Mouse (Mus musculus) MEL (cell line): ENCODE data around the gene Ndel1. TPM values are rescaled to one million over a fixed set of nuclear protein-coding genes. Genes with fewer than 3 reads are reported as not detected.

Experiments used
- DNase-seq: peaks from one replicate; pipeline ENCODE4 v3.0.0; 2011; ENCODE audit warnings: low read depth, low spot score
- H3K27ac ChIP-seq: 2 replicates; pipeline ENCODE4 v1.5.1; 2012; ENCODE audit warnings: low read depth, mild to moderate bottlenecking, control low read depth, low read length, moderate library complexity; ENCODE audit not compliant: control insufficient read depth
- H3K27me3 ChIP-seq, 2 experiments: fragments of 150-350 bp in 1 of 2; sonication (generic) in 1 of 2; 2 replicates each; pipeline ENCODE4 v1.6.1; 2012; ENCODE audit warnings: low read length in 2 of 2, mild to moderate bottlenecking in 2 of 2, improper control_type of control experiment in 1 of 2, moderate library complexity in 1 of 2; ENCODE audit not compliant: insufficient read depth in 2 of 2, control insufficient read depth in 1 of 2
- H3K36me3 ChIP-seq, 2 experiments: 2 replicates each; pipeline ENCODE4 v1.6.1; 2012 to 2014; ENCODE audit warnings: low read length in 2 of 2, improper control_type of control experiment in 1 of 2, inconsistent platforms in 1 of 2, mild to moderate bottlenecking in 1 of 2; ENCODE audit not compliant: insufficient read depth in 2 of 2, control insufficient read depth in 1 of 2
- H3K4me1 ChIP-seq, 2 experiments: fragments of 150-350 bp in 1 of 2; sonication (generic) in 1 of 2; 2 replicates each; pipeline ENCODE4 v1.6.1; 2012; ENCODE audit warnings: low read length in 2 of 2, improper control_type of control experiment in 1 of 2, mild to moderate bottlenecking in 1 of 2; ENCODE audit not compliant: insufficient read depth in 2 of 2, control insufficient read depth in 1 of 2
- H3K4me3 ChIP-seq, 2 experiments: fragments of 150-350 bp in 1 of 2; sonication (generic) in 1 of 2; 2 replicates each; pipeline ENCODE4 v1.5.1; 2012; ENCODE audit warnings: low read depth in 2 of 2, low read length in 2 of 2, mild to moderate bottlenecking in 2 of 2, moderate library complexity in 2 of 2, control low read depth in 1 of 2, improper control_type of control experiment in 1 of 2; ENCODE audit not compliant: control insufficient read depth in 1 of 2, insufficient read depth in 1 of 2
- H3K79me2 ChIP-seq: 2 replicates; pipeline ENCODE4 v1.6.1; 2012; ENCODE audit warnings: mild to moderate bottlenecking, low read length, moderate library complexity; ENCODE audit not compliant: control insufficient read depth, poor library complexity, insufficient read depth
- H3K9ac ChIP-seq: 2 replicates; pipeline ENCODE4 v1.6.1; 2012; ENCODE audit warnings: low read depth, mild to moderate bottlenecking, control low read depth, low read length, moderate library complexity; ENCODE audit not compliant: control insufficient read depth, poor library complexity, severe bottlenecking
- H3K9me3 ChIP-seq: fragments of 150-350 bp; sonication (generic); replicated peaks from 2 replicates; pipeline ENCODE4 v1.6.1; 2012; ENCODE audit warnings: mild to moderate bottlenecking, low read length, improper control_type of control experiment, moderate library complexity; ENCODE audit not compliant: insufficient read depth
- CTCF ChIP-seq, 3 experiments: IDR thresholded peaks in 2 of 3; conservative IDR thresholded peaks in 1 of 3; 2 replicates each; pipeline ENCODE4 v1.5.1; 2011 to 2012; ENCODE audit warnings: low read length in 3 of 3, low read depth in 2 of 3, mild to moderate bottlenecking in 2 of 3, improper control_type of control experiment in 1 of 3, inconsistent platforms in 1 of 3, mixed read lengths in 1 of 3, moderate library complexity in 1 of 3; ENCODE audit not compliant: control insufficient read depth in 1 of 3, insufficient read depth in 1 of 3, poor library complexity in 1 of 3, severe bottlenecking in 1 of 3
- E2F4 ChIP-seq: IDR thresholded peaks from 2 replicates; pipeline ENCODE4 v1.6.1; 2011; ENCODE audit warnings: low read depth, low read length, improper control_type of control experiment, borderline replicate concordance
- ELF1 ChIP-seq: IDR thresholded peaks from 2 replicates; pipeline ENCODE4 v1.6.1; 2014; ENCODE audit warnings: low read depth, mild to moderate bottlenecking, inconsistent platforms, low read length, improper control_type of control experiment, moderate library complexity
- EP300 ChIP-seq, 2 experiments: IDR thresholded peaks; 2 replicates each; pipeline ENCODE4 v1.6.1; 2011; ENCODE audit warnings: improper control_type of control experiment in 2 of 2, low read length in 2 of 2, low read depth in 1 of 2, mild to moderate bottlenecking in 1 of 2
- ETS1 ChIP-seq: IDR thresholded peaks from 2 replicates; pipeline ENCODE4 v1.6.1; 2012; ENCODE audit warnings: low read depth, mild to moderate bottlenecking, inconsistent platforms, low read length, improper control_type of control experiment, moderate library complexity
- GABPA ChIP-seq: IDR thresholded peaks from 2 replicates; pipeline ENCODE4 v1.6.1; 2012; ENCODE audit warnings: low read depth, mild to moderate bottlenecking, inconsistent platforms, low read length, improper control_type of control experiment, moderate library complexity
- JUND ChIP-seq: IDR thresholded peaks from 2 replicates; pipeline ENCODE4 v1.6.1; 2011; ENCODE audit warnings: low read depth, mild to moderate bottlenecking, improper control_type of control experiment, low read length
- KAT2A ChIP-seq: conservative IDR thresholded peaks from 2 replicates; pipeline ENCODE4 v1.6.1; 2012; ENCODE audit warnings: low read depth, low read length, improper control_type of control experiment, inconsistent platforms
- MAX ChIP-seq: IDR thresholded peaks from 2 replicates; pipeline ENCODE4 v1.6.1; 2011; ENCODE audit warnings: low read length, improper control_type of control experiment
- MAZ ChIP-seq: IDR thresholded peaks from 2 replicates; pipeline ENCODE4 v1.6.1; 2012; ENCODE audit warnings: low read depth, mild to moderate bottlenecking, inconsistent platforms, low read length, improper control_type of control experiment
- MXI1 ChIP-seq: IDR thresholded peaks from 2 replicates; pipeline ENCODE4 v1.6.1; 2011; ENCODE audit warnings: mild to moderate bottlenecking, low read depth, low read length, improper control_type of control experiment
- MYC ChIP-seq: IDR thresholded peaks from 2 replicates; pipeline ENCODE4 v1.6.1; 2011; ENCODE audit warnings: low read depth, mild to moderate bottlenecking, low read length, improper control_type of control experiment, moderate library complexity
- NELFE ChIP-seq: IDR thresholded peaks from 2 replicates; pipeline ENCODE4 v1.6.1; 2011; ENCODE audit warnings: low read depth, low read length, improper control_type of control experiment
- POLR2A ChIP-seq, 2 experiments: IDR thresholded peaks; 2 replicates each; pipeline ENCODE4 v1.6.1; 2011 to 2012; ENCODE audit warnings: low read length in 2 of 2, mild to moderate bottlenecking in 2 of 2, control low read depth in 1 of 2, improper control_type of control experiment in 1 of 2, low read depth in 1 of 2, moderate library complexity in 1 of 2; ENCODE audit not compliant: control insufficient read depth in 1 of 2, insufficient read depth in 1 of 2, poor library complexity in 1 of 2
- RCOR1 ChIP-seq: IDR thresholded peaks from 2 replicates; pipeline ENCODE4 v1.6.1; 2012; ENCODE audit warnings: low read depth, mild to moderate bottlenecking, inconsistent platforms, low read length, improper control_type of control experiment
- TAL1 ChIP-seq: IDR thresholded peaks from 2 replicates; pipeline ENCODE4 v1.6.1; 2012; ENCODE audit warnings: mild to moderate bottlenecking, inconsistent platforms, low read length, moderate library complexity, mixed read lengths
- TBP ChIP-seq: IDR thresholded peaks from 2 replicates; pipeline ENCODE4 v1.8.0; 2011; ENCODE audit warnings: low read depth, low read length, improper control_type of control experiment
- TCF12 ChIP-seq: IDR thresholded peaks from 2 replicates; pipeline ENCODE4 v1.6.1; 2014; ENCODE audit warnings: low read depth, mild to moderate bottlenecking, inconsistent platforms, low read length, improper control_type of control experiment, moderate library complexity
- USF1 ChIP-seq: IDR thresholded peaks from 2 replicates; pipeline ENCODE4 v1.6.1; 2014; ENCODE audit warnings: low read depth, mild to moderate bottlenecking, inconsistent platforms, low read length, improper control_type of control experiment, moderate library complexity
- USF2 ChIP-seq, 2 experiments: IDR thresholded peaks; 2 replicates each; pipeline ENCODE4 v1.6.1; 2011 to 2012; ENCODE audit warnings: improper control_type of control experiment in 2 of 2, low read length in 2 of 2, borderline replicate concordance in 1 of 2, inconsistent platforms in 1 of 2, low read depth in 1 of 2, mild to moderate bottlenecking in 1 of 2; ENCODE audit not compliant: insufficient read depth in 1 of 2
- ZC3H11A ChIP-seq: IDR thresholded peaks from 2 replicates; pipeline ENCODE4 v1.6.1; 2012; ENCODE audit warnings: low read depth, mild to moderate bottlenecking, inconsistent platforms, low read length, improper control_type of control experiment
- ZMIZ1 ChIP-seq: IDR thresholded peaks from 2 replicates; pipeline ENCODE4 v1.6.1; 2012; ENCODE audit warnings: low read depth, mild to moderate bottlenecking, inconsistent platforms, low read length, improper control_type of control experiment, moderate library complexity
- polyA plus RNA-seq, 2 experiments: library from polyadenylated mRNA; stranded (reverse) in 1 of 2; unstranded in 1 of 2; fragments of >175 nt in 1 of 2; fragments of >200 nt in 1 of 2; gene quantifications; 2 replicates each; pipeline versions ENCODE4 v1.2.1 to v1.2.4; 2012; ENCODE audit warnings: low replicate concordance in 2 of 2, low read depth in 1 of 2; ENCODE audit not compliant: insufficient read length in 2 of 2, insufficient read depth in 1 of 2, missing spikeins in 1 of 2
- total RNA-seq: library from RNA; depleted of rRNA; stranded (reverse); fragments of 300-350 nt; gene quantifications from 2 replicates; pipeline ENCODE4 v1.2.3, GENCODE M21; 2012

Ndel1 gene
- total and polyA plus RNA-seq, 3 experiments, result 55.0 to 70.7 (median 61.2) TPM

- Histone ChIP-seq H3K27me3 (no peaks in the 10 kb centered on the region), H3K27ac (no peak overlapping the region), H3K9ac (no peak overlapping the region), H3K4me1 (no peaks in the 10 kb centered on the region), H3K4me3 (no peak overlapping the region), H3K9me3 (no peaks in the 10 kb centered on the region), H3K36me3 (peaks cover 0 to 32% of the 10 kb centered on the region in 2 experiments; a peak in 2 of 4 replicates), H3K79me2 (no peaks in the 10 kb centered on the region)
- DNase-seq, result no peak
- TF ChIP-seq KAT2A, result no peak
- no peak for TF ChIP-seq MXI1
- TF ChIP-seq POLR2A (IDR thresholded peaks at IDR 0.05; ENCODE audit: control insufficient read depth in 1 of 2, insufficient read depth in 1 of 2, low read depth in 1 of 2, low read length in 2 of 2, poor library complexity in 1 of 2), result no peak
- no peak for TF ChIP-seq ETS1
- TF ChIP-seq RCOR1, result no peak
These were observed 73.4 kb downstream of the Ndel1 start for GRCm38 (mm10) chr11:68798258-68798657.

- Histone ChIP-seq H3K9ac (no peak overlapping the region), H3K79me2 (no peaks in the 10 kb centered on the region), H3K27ac (no peak overlapping the region), H3K9me3 (no peaks in the 10 kb centered on the region), H3K36me3 (peaks cover 0 to 50% of the 10 kb centered on the region in 2 experiments; a peak in 2 of 4 replicates), H3K4me1 (no peaks in the 10 kb centered on the region), H3K27me3 (no peaks in the 10 kb centered on the region), H3K4me3 (no peak overlapping the region)
- TF ChIP-seq USF2 (IDR thresholded peaks at IDR 0.05; ENCODE audit: borderline replicate concordance in 1 of 2, insufficient read depth in 1 of 2, low read depth in 1 of 2, low read length in 2 of 2) (no peak), KAT2A (no peak), NELFE (no peak), E2F4 (no peak), EP300 (IDR thresholded peaks at IDR 0.05; ENCODE audit: low read depth in 1 of 2, low read length in 2 of 2) (no peak), GABPA (no peak), ZMIZ1 (no peak), JUND (no peak), ELF1 (no peak), POLR2A (IDR thresholded peaks at IDR 0.05; ENCODE audit: control insufficient read depth in 1 of 2, insufficient read depth in 1 of 2, low read depth in 1 of 2, low read length in 2 of 2, poor library complexity in 1 of 2) (no peak), TBP (no peak), MAZ (no peak), ZC3H11A (no peak), TCF12 (no peak), MYC (no peak), MAX (no peak), TAL1 (no peak), USF1 (no peak), CTCF (IDR thresholded peaks at IDR 0.05 in 2 of 3, conservative IDR thresholded peaks at IDR 0.05 in 1 of 3; ENCODE audit: control insufficient read depth in 1 of 3, insufficient read depth in 1 of 3, low read depth in 2 of 3, low read length in 3 of 3, poor library complexity in 1 of 3, severe bottlenecking in 1 of 3) (no peak)
- no peak for DNase-seq
These were observed 79.9 kb downstream of the Ndel1 start for GRCm38 (mm10) chr11:68791794-68792193.
